Mouse (Mus musculus) heart, adult 9 months (tissue): ENCODE data around the gene Prrg2.
"Not testable (repeated sequence)": the region's sequence is repeated elsewhere in the genome, so short reads cannot be mapped to it uniquely, and the experiment has no call there.

Experiments
- DNase-seq, 2 experiments: peaks; one replicate each; pipeline ENCODE4 v3.0.0; 2022; ENCODE audit warnings: low spot score in 2 of 2

Prrg2 gene

DNA sequence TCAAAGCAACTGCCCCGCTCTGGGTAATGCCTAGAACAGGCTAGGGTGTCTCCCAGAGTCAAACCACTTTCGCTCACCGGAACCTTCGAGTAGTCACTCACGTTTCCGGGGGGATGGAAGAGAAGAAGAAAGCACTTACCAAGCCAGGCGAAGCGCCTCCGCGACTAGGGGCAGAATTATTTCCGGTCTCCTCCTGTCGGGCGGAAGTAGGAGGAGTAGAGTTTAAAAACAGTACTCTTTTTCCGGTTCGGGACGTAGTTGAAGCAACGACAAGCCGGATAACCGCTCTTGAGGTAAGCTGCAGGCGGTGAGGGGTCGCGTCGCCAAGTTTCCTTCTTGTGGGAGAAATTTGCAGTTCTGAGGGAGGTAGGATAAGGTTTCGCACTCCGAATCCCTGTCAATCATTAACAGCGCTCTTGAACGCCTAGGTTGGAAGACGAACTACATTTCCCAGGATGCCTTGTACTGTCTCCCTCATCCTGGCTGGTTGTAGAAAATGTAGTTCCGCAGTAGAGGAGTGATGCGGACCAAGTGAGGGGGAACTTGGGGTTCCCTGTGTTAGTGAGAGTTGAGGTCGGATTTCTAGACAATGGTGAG is at the start of gene Prrg2, which contains the start of gene Nosip:
TSS of gene Prrg2 (minus strand) at position 439 of the 597 bp plus-strand sequence.
TSS of gene Nosip (plus strand) at position 191 of the 597 bp plus-strand sequence.
- DNase-seq, result peak; percentile 93 to 96

DNA sequence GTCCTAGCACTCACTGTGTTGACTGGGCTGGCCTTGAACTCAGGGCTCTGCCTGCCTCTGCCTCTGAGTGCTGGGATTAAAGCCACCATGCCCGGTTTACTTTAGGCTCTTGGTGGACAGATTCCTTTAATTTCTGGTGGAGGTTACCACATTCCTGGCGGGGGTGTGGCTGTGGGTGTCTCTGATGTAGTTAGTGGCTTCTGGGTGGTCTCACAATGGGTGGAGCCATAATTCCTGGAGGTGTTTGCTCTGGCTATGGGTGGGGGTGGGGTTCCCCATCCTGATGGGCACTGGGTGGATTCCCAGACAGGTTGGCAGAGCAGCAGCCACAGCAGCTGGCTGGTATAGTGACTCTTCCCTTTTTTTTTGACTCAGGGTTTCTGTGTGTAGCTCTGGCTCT is 49.5 kb upstream of the Prrg2 start:
- DNase-seq, result no peak

DNA sequence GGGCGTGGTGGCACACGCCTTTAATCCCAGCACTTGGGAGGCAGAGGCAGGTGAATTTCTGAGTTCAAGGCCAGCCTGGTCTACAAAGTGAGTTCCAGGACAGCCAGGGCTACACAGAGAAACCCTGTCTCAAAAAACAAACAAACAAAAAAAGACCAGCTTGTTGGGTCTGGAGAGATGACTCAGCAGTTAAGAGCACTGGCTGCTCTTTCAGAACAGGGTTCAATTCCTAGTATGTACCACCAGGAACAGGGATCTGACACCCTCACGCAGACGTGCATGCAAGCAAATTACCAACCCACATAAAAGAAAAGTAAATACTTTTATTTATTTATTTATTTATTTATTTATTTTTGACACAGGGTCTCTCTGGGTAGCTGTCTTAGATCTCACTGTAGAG is 47.6 kb upstream of the Prrg2 start:
- DNase-seq, result not testable (repeated sequence)

DNA sequence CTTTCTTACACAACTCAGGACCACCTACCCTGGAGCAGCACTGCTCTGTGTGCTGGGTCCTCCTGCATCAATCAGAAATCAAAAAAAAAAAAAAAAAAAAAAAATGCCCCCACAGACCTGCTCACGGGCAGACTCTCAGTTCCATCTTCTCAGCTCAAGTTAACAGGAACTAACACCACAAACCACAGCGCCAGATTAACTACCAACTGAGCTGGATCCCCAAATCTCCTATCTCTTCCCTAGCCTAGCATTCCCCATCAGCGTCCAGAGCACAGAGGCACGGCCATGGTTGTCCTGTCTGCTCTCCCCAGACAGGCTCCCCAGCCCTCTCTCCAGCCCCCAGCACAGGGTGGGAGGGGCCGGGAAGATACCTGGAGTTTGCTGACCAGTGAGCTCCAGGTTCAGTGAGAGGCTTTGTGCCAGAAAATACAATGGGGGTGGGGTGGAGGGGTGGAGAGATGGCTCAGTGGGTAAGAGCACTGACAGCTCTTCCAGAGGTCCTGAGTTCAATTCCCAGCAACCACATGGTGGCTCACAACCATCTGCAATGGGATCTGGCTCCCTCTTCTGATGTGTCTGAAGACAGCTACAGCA is 44.7 kb upstream of the Prrg2 start:
- DNase-seq, result no peak

DNA sequence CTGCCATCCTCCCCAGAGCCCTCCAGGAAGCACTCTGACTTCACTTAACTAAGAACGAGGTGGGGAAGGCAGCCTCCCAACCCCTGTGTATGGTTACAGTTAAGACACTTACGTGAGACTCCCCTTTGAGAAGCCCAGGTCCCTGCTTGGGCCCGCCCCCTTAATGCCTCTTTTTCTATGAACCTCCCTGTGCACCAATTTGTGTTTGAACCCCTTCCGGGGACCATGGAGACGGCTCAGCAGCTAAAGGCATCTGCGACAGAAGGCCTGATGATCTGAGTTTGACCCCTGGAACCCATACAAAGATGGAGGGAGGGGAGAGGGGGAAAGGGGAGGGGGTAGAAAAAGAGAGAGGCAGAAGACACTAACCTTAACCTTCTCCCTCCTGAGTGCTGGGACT is 44.0 kb upstream of the Prrg2 start:
- DNase-seq, result no peak

DNA sequence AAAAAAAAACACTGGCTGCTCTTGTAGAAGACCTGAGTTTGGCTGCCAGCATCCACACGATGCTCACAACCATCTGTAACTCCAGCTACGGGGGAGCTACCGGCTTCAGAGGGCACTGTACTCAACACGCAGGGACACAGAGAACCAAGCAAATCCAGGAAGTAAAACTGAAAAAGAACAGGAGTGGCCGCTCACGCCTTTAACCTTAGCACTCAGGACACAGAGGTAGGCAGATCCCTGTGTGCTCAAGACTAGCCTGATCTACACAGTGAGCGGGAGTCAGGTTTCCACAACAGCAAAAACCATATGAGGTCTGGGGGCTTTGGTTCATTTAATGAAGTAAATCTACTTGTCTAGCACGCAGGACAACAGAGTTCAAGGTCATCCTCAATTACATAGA is 43.0 kb upstream of the Prrg2 start:
- DNase-seq, result no peak

DNA sequence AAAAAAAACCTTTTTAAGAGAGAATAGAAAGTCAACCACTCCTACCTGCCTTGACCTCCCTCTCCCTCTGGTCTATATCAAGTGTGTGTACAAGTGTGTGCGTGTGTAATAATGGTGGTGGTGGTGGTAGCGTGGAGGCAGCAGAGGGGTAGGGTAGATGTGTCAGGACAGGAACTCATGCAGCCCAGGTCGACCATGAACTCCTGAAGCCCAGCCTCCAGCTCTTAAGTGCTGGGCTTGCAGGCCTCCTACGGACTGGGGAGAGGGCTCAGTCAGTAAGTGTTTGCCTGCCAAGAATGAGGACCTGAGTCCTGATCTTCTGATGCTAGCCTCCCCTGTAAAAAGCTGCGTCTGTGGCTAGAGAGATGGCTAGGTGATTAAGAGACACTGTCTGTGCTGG is 42.5 kb upstream of the Prrg2 start:
- DNase-seq, result no peak

DNA sequence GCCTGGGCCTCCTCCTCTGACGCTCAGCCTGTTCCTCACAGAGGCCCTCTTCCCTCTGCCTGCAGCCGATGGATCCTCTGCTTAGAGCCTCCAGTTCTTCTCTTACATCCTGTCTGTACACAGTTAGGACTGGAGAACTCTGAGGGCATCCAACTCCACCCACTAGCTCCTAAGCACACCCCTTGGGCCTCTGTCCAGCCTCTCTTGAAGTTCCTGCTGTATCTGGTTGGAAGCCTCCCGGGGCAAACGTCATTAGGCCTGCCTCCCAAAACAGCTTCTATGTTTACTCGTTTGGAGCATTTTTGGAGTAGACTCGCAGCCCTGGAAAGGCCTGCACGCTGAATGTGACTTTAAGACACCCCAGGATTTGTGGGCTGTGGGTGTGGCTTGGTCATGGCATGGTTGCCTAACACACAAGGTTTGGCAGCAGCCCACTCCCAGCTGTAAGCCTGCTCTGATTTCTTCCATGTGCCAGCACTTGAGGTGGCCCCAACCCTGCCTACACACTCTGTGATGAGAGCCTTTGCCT is 41.2 kb upstream of the Prrg2 start, which contains the start of gene Fcgrt:
TSS of gene Fcgrt (minus strand) at position 200 of the 529 bp plus-strand sequence.
- DNase-seq, result peak; percentile 98 to 99

- peak in 1 of 2 experiments; percentile 74 for DNase-seq
Measured at GRCm38 (mm10) chr7:45102940-45103585, 40.6 kb upstream of the Prrg2 start.

GRCm38 (mm10) chr7:45102441-45102840 is 40.0 kb upstream of the Prrg2 start:
- no peak for DNase-seq

DNA sequence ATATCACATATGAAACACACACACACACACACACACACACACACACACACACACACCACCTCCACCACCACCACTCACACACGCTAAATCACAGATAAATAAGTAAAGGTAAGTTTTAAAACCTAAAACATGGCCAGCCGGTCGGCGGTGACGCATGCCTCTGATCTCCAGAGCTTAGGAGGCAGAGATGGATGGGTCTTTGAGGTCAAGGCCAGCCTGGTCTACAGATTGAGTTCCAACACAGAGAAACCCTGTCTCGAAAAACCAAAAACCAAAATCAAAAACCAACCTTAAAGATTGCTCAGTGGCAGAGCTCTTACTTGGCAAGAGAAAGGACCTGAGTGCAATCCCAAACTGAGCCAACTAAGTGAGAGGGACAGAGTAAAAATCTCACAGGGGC is 37.6 kb upstream of the Prrg2 start:
- no peak for DNase-seq

DNA sequence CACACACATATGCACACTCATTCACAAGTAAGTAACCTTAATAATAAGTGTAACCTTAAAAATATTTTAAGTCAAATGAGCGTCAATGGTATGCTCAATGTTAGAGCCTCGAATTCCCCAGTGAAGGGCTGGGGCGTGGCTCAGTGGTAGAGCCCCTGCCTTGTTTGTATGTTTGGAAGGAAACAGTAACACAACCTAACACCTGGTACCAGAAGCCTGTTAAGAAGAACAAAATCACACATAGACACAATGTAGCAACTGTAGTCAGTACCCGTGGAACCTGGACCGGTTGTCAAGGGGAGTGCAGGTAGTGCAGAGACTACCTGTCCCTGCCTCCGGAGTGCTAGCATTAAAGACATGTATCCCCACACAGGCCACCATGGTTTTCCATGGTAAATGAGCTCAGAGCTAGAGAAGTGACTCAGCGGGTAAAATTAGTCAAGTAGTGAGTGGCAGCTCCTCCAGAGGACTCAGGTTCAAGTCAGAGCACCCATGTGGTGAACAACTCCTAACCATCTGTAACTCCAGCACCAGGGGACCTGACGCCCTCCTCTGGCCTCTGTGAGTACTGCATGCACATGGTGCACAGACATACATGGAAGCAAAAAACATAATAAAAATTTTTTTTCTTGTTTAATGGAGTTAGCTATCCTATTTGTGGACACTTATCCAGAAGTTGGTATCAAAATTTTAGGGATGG is 36.2 kb upstream of the Prrg2 start:
- no peak for DNase-seq

DNA sequence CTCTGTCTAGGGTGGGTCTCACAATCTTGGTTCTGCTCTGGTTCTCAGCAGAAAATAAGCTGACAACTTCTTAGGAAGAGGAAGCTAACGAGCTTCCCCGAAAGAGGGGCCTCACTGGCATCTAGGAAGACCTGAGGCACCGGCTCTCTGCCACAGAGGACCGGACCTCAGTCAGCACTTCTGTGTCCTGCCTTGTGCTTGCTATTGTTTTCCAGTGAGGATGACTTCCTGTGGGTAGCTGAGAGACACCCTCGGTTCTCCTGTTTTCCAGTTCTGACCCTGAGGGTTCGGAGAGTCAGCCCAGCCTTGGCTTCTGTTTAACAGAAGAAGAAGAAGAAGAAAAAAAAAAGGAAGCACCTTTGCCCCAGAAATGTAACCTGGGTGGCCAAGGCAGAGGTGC is 35.0 kb upstream of the Prrg2 start:
- peak in 1 of 2 experiments; percentile 63 for DNase-seq

DNA sequence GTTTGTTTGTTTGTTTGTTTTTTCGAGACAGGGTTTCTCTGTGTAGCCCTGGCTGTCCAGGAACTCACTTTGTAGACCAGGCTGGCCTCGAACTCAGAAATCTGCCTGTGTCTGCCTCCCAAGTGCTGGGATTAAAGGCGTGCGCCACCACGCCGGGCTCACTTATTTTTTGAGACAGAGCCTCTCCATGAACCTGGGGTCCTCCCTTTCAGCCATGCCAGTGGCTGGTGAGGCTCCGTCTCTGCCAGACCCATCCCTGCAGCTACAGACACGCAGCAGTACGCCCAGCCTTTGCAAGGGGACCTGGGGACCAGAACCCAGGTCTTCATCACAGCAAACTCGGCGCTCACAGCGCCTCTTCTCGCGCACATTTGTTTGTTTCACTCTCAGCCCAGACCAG is 33.5 kb upstream of the Prrg2 start:
- not testable (repeated sequence) for DNase-seq

- DNase-seq, result peak; percentile 41 to 49
Measured at GRCm38 (mm10) chr7:45095367-45095766, 32.9 kb upstream of the Prrg2 start.

DNA sequence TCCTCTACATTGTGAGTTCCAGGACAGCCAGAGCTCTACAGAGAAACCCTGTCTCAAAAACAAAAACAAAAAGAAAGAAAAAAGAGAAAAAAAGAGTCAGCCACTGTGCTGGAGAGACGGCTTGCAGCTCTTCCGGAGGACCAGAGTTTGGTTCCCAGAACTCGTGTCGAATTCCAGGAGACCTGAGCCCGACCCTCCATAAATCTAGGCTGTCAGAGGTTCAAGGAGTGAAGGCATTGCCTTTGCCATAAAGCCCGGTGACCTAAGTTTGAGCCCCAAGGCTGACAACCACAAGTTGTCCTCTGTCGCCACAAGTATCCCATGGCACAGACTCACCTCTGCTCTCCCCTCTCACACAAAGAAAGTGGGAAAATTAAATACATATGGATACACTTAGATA is 31.6 kb upstream of the Prrg2 start:
- DNase-seq, result no peak

GRCm38 (mm10) chr7:45093516-45093905 is 31.0 kb upstream of the Prrg2 start:
- no peak for DNase-seq

DNA sequence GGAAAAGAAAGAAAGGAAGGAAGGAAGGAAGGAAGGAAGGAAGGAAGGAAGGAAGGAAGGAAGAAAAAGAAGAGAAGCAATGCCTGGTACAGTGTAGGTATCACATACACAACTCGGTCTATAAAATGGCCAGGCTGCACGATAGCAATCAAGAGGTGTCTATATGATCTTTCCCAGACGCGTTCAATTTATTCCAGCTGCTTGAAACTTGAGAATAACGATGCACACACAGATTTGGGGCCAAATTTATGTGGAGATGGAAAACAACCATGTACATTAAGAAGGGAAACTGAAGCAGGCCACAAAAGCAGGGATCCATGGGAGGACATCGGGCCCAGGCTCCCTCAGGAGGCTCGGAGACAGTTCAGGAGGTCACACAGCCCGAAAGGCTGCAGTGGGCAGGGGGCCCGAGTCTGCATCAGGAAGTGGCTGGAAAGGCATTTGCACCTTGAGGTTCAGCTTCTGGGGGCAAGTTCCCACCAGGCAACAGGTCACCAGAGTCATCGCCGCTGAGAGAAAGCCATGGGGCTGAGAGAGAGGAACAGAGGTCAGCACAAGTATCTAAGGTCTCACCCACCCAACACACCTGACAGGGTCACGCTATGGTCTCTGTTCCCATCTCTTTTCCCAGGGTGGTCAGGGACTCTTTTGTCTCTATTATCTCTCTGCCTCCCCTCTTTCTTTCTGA is 30.5 kb upstream of the Prrg2 start:
- DNase-seq, result no peak

DNA sequence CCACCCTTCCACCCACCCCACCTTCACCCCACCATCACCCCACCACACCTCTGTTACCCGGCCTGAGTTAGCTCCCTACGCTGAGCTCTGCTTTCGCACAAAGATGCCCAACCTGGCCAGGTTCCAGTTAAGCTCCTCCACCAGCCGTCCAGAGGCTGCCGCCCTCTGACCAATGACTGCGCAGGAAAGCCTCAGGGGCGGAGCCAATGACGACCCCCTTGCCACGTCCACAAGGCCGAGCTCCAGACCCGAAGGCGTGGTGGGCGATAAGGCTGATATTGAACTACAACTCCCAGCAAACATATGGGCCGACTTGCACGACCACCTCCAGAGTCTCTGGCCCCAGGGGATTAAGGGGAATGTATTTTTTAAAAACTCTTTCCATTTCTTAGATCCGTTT is 29.6 kb upstream of the Prrg2 start, which contains the start of gene Rcn3:
TSS of gene Rcn3 (minus strand) at position 174 of the 400 bp plus-strand sequence.
- DNase-seq, result peak; percentile 85 to 89

- peak in 1 of 2 experiments; percentile 46 for DNase-seq
Measured at GRCm38 (mm10) chr7:45091001-45091990, 28.8 kb upstream of the Prrg2 start.
